Mouse (Mus musculus) neural tube, embryonic 11.5 days (tissue): ENCODE measurements at regions not wholly inside any gene's neighbourhood (a gene's known extent, or its start where the extent isn't known, plus 50 kb on each side); places are given as distances from the start of the nearest gene placed in this dataset.

ENCODE experiments used
- ATAC-seq: fragments of 200-750 bp; cut with Nextera tagmentation; 2 replicates; pipeline ENCODE4 v1.8.0; 2017; ENCODE audit warnings: moderate number of reproducible peaks, mild to moderate bottlenecking, moderate TSS enrichment, moderate library complexity; ENCODE audit not compliant: insufficient read depth, low FRiP score, low TSS enrichment
- DNase-seq: peaks from one replicate; pipeline ENCODE4 v3.0.0-alpha.2; 2015; ENCODE audit warnings: low spot score
- H3K27ac ChIP-seq: fragments of 300-500 bp; sonication (generic); 2 replicates; pipeline ENCODE4 v1.5.1; 2014; ENCODE audit warnings: low read depth, mild to moderate bottlenecking, low read length
- H3K27me3 ChIP-seq: fragments of 300-500 bp; sonication (generic); 2 replicates; pipeline ENCODE4 v1.6.1; 2014; ENCODE audit warnings: mild to moderate bottlenecking, low read length, mixed read lengths; ENCODE audit not compliant: control insufficient read depth, insufficient read depth
- H3K36me3 ChIP-seq: fragments of 300-500 bp; sonication (generic); 2 replicates; pipeline ENCODE4 v1.6.1; 2014; ENCODE audit warnings: mild to moderate bottlenecking, low read length, moderate library complexity, mixed read lengths; ENCODE audit not compliant: control insufficient read depth, insufficient read depth
- H3K4me1 ChIP-seq: fragments of 300-500 bp; sonication (generic); 2 replicates; pipeline ENCODE4 v1.6.1; 2014; ENCODE audit warnings: low read length, mixed read lengths; ENCODE audit not compliant: control insufficient read depth, insufficient read depth
- H3K4me2 ChIP-seq: fragments of 300-500 bp; sonication (generic); 2 replicates; pipeline ENCODE4 v1.6.1; 2014; ENCODE audit warnings: low read depth, mild to moderate bottlenecking, moderate library complexity
- H3K4me3 ChIP-seq: fragments of 300-500 bp; sonication (generic); 2 replicates; pipeline ENCODE4 v1.5.1; 2014; ENCODE audit warnings: low read depth, low read length
- H3K9ac ChIP-seq: fragments of 300-500 bp; sonication (generic); 2 replicates; pipeline ENCODE4 v1.6.1; 2014; ENCODE audit warnings: mild to moderate bottlenecking, low read length
- H3K9me3 ChIP-seq: fragments of 300-500 bp; sonication (generic); 2 replicates; pipeline ENCODE4 v1.6.1; 2016; ENCODE audit warnings: low read length; ENCODE audit not compliant: control insufficient read depth
- WGBS: fragments of 180-500 bp; shearing (Covaris S2); extraction: QIAGEN DNeasy Blood & Tissue Kit; methylation state at CpG from one replicate; pipeline ENCODE4 v1.1.7; 2014; 5-methylcytosine and 5-hydroxymethylcytosine counted together

DNA sequence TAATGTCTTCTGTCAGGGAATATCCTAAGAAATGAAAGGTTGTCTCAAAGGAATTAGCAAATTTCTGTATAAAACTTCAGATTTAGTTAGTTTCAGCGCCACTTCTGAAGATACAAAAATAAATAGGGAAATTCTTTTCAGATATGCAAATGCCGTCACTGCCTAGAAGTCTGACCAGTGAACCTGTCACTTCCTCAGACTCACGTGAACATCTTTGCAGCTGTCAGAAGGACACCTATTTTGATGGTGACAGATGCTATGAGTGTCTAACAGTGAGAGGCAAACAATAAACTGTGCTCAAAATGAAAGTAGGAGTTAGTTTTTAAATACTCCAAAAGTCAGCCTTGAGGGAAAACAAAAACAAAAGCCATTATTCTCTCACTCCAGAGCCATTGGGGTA, 57.5 kb upstream of the Igf1r start:
- no peak for ATAC-seq

DNA sequence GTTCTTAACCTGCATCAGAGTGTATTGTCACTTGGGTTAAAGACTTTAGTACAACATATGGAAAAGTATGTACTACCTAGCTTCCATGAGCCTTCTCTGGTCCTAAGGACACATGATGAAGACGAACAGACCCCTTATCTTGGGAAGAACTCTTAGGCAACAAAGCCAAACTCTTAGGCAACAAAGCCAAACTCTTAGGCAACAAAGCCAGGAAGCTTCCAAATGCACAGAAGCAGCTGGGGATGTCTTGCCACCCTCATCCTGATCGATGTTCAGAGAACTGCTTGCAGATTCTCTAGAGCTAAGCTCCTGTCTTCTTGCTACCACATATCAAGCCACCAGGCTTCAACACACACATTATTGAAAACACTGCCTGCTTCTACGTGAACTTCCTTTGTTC, 59.7 kb upstream of the Igf1r start:
- Histone ChIP-seq H3K36me3 (no peaks in the 10 kb centered on the region), H3K9me3 (no peaks in the 10 kb centered on the region), H3K9ac (no peak overlapping the region), H3K27me3 (no peaks in the 10 kb centered on the region), H3K4me2 (no peak overlapping the region), H3K4me1 (no peaks in the 10 kb centered on the region), H3K27ac (no peak overlapping the region), H3K4me3 (no peak overlapping the region)
- no peak for ATAC-seq
- DNase-seq = no peak
- WGBS = 72% methylated on average over 3 of the region's 3 CpGs

More for the DNA sequence above, 57.5 kb upstream of the Igf1r start:
- Histone ChIP-seq H3K4me3 (no peak overlapping the region), H3K9me3 (no peaks in the 10 kb centered on the region), H3K27ac (no peak overlapping the region), H3K4me2 (no peak overlapping the region), H3K27me3 (no peaks in the 10 kb centered on the region), H3K9ac (no peak overlapping the region), H3K36me3 (no peaks in the 10 kb centered on the region), H3K4me1 (no peaks in the 10 kb centered on the region)
- no peak for DNase-seq
- 89% methylated on average over 3 of the region's 3 CpGs for WGBS

DNA sequence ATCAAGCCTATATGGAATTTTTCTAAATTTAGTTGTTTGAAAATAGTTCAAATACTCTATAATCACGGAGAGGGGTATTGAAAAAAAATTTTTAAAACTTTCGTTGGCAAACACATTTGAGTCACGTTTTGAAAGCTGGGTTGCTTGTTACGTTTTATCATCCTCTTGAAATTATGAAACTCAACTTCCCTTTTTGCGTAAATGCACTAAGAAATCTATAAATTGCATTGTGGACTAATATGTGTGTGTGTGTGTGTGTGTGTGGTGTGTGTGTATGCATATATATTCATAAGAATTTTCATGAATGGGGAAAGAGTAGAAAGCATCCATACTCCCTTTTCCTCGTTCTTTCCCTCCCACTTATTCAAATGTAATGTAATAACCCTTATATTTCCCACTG, 69.6 kb upstream of the Igf1r start:
- DNase-seq = no peak
- Histone ChIP-seq H3K4me1 (no peaks in the 10 kb centered on the region), H3K27me3 (no peaks in the 10 kb centered on the region), H3K9ac (no peak overlapping the region), H3K36me3 (no peaks in the 10 kb centered on the region), H3K4me3 (no peak overlapping the region), H3K4me2 (no peak overlapping the region), H3K9me3 (no peaks in the 10 kb centered on the region), H3K27ac (no peak overlapping the region)
- no peak for ATAC-seq
- WGBS = 88% methylated on average over 6 of the region's 6 CpGs

GRCm38 (mm10) chr7:67882606-67883005, 70.0 kb upstream of the Igf1r start:
- no peaks in the 10 kb centered on the region for H3K27me3 ChIP-seq
- H3K4me1 ChIP-seq = no peaks in the 10 kb centered on the region
- 79% methylated on average over 8 of the region's 8 CpGs for WGBS
- no peak overlapping the region for H3K4me3 ChIP-seq
- no peak overlapping the region for H3K9ac ChIP-seq
- no peaks in the 10 kb centered on the region for H3K9me3 ChIP-seq
- ATAC-seq (no peak), DNase-seq (no peak)
- H3K4me2 ChIP-seq = no peak overlapping the region
- H3K27ac ChIP-seq = no peak overlapping the region
- H3K36me3 ChIP-seq = no peaks in the 10 kb centered on the region

DNA sequence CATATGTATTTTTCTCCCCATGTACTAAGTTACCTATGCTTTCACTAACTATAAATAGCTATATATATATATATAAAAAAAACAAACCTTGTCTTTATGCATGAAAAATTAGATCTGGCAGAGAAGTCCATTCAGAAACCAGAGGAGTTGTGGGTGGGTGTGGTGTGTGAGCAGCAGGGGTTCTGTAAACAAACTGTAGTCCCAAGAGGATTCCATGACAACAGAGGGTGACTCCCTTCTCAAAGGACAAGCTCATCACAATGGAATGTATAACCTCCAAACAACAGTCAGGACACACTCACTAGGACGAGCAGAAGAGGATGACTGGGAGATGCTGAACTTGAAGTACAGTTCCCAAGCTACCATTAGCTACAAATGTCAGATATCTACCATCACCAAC, 74.4 kb upstream of the Igf1r start:
- Histone ChIP-seq H3K9me3 (no peaks in the 10 kb centered on the region), H3K4me1 (no peaks in the 10 kb centered on the region), H3K27ac (no peak overlapping the region), H3K4me2 (no peak overlapping the region), H3K4me3 (no peak overlapping the region), H3K36me3 (no peaks in the 10 kb centered on the region), H3K27me3 (no peaks in the 10 kb centered on the region), H3K9ac (no peak overlapping the region)
- ATAC-seq (no peak), DNase-seq (no peak)
- 50% methylated on average over 1 of the region's 1 CpGs for WGBS

DNA sequence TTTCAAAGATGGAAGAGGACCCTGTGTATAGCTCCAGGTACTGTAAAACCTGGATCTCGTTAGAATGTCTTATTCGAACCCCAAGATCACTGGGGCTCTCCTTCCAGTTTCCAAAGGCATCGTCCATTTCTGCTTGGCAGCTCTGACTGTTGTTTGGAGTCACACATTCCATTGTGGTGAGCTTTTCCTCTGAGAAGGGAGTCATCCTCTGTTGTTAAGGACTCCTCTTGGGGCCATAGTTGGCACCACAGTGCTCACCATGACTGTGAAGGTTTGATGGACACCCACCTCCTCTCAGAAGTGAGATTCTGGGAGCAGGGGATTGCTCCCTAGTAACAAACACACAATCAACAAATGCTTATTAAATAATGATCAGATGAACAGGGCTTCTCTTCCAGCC, 75.0 kb upstream of the Igf1r start:
- Histone ChIP-seq H3K27ac (no peak overlapping the region), H3K36me3 (no peaks in the 10 kb centered on the region), H3K9ac (no peak overlapping the region), H3K4me2 (no peak overlapping the region), H3K4me1 (no peaks in the 10 kb centered on the region), H3K9me3 (no peaks in the 10 kb centered on the region), H3K27me3 (no peaks in the 10 kb centered on the region), H3K4me3 (no peak overlapping the region)
- 86% methylated on average over 3 of the region's 3 CpGs for WGBS
- ATAC-seq = no peak
- no peak for DNase-seq

GRCm38 (mm10) chr7:67854080-67855022, 94.8 kb upstream of the Synm start:
- Histone ChIP-seq H3K9ac (no peak overlapping the region), H3K27ac (no peak overlapping the region), H3K4me3 (no peak overlapping the region), H3K9me3 (no peaks in the 10 kb centered on the region), H3K36me3 (no peaks in the 10 kb centered on the region), H3K4me2 (no peak overlapping the region), H3K4me1 (no peaks in the 10 kb centered on the region), H3K27me3 (0 out of 2 replicates have a peak, but pooled peaks cover 2% of the 10 kb centered on the region)
- ATAC-seq (no peak), DNase-seq (no peak)
- 81% methylated on average over 14 of the region's 14 CpGs for WGBS

- WGBS = 97% methylated on average over 3 of the region's 3 CpGs
- DNase-seq = no peak
Observed at GRCm38 (mm10) chr7:67852859-67853258, 93.3 kb upstream of the Synm start.

GRCm38 (mm10) chr7:67849509-67849862, 89.9 kb upstream of the Synm start:
- Histone ChIP-seq H3K4me1 (no peaks in the 10 kb centered on the region), H3K27ac (no peak overlapping the region), H3K9me3 (no peaks in the 10 kb centered on the region), H3K36me3 (no peaks in the 10 kb centered on the region), H3K27me3 (0 out of 2 replicates have a peak, but pooled peaks cover 2% of the 10 kb centered on the region), H3K4me3 (peak overlapping the region; percentile 35), H3K9ac (peak overlapping the region; percentile 58), H3K4me2 (peak overlapping the region; percentile 46)
- 6% methylated on average over 7 of the region's 7 CpGs for WGBS
- ATAC-seq (no peak), DNase-seq (no peak)

More at GRCm38 (mm10) chr7:67852859-67853258, 93.3 kb upstream of the Synm start:
- Histone ChIP-seq H3K27ac (no peak overlapping the region), H3K4me3 (no peak overlapping the region), H3K36me3 (no peaks in the 10 kb centered on the region), H3K27me3 (0 out of 2 replicates have a peak, but pooled peaks cover 2% of the 10 kb centered on the region), H3K4me1 (no peaks in the 10 kb centered on the region), H3K4me2 (no peak overlapping the region), H3K9ac (no peak overlapping the region), H3K9me3 (no peaks in the 10 kb centered on the region)
- ATAC-seq = no peak
